Mouse (Mus musculus): Measurements from ENCODE around the gene Thg1l. TPM values are rescaled to one million over a fixed set of nuclear protein-coding genes. Genes with fewer than 3 reads are reported as not detected.

Gene Thg1l
- polyA plus RNA-seq, 1 experiment from 2014 or later = 11.2 TPM

- no peaks in the 10 kb centered on the region for H3K4me1 ChIP-seq
- no peak for ATAC-seq (ENCODE audit: insufficient read depth, low FRiP score, low read depth)
- H3K27ac ChIP-seq = no peak overlapping the region
- H3K4me2 ChIP-seq = no peak overlapping the region
- 85% methylated on average over 2 of the region's 2 CpGs for WGBS
- no peaks in the 10 kb centered on the region for H3K27me3 ChIP-seq (replicated peaks)
- H3K4me3 ChIP-seq (replicated peaks) = no peak overlapping the region
- peaks cover 20% of the 10 kb centered on the region for H3K36me3 ChIP-seq
- no peaks in the 10 kb centered on the region for H3K9me3 ChIP-seq
- no peak overlapping the region for H3K9ac ChIP-seq
Measured at GRCm38 (mm10) chr11:45897392-45897791, 57.9 kb downstream of the Thg1l start.

Other genes starting within 250 kb of the Thg1l start
- 82.8 and 86.4 TPM in 2 replicates for gene Clint1, start 103.4 kb downstream of the Thg1l start, polyA plus RNA-seq (2015; fragmentation: Nextera tagmentation; extraction: Ambion mirVana)
- gene Lsm11, start 10.6 kb downstream of the Thg1l start, polyA plus RNA-seq (2015; fragmentation: Nextera tagmentation; extraction: Ambion mirVana) = 6.1 and 7.6 TPM in 2 replicates
- 0.17 and 0.24 TPM in 2 replicates for gene Sox30, start 24.8 kb upstream of the Thg1l start, polyA plus RNA-seq (2015; fragmentation: Nextera tagmentation; extraction: Ambion mirVana)
- 5.5 and 11.1 TPM in 2 replicates for gene Gm12166, start 96.8 kb upstream of the Thg1l start, polyA plus RNA-seq (2015; fragmentation: Nextera tagmentation; extraction: Ambion mirVana)
- 17.1 and 20.4 TPM in 2 replicates for gene Adam19, start 100.5 kb upstream of the Thg1l start, polyA plus RNA-seq (2015; fragmentation: Nextera tagmentation; extraction: Ambion mirVana)
- 4.1 and 4.3 TPM in 2 replicates for gene Nipal4, start 211.0 kb upstream of the Thg1l start, polyA plus RNA-seq (2015; fragmentation: Nextera tagmentation; extraction: Ambion mirVana)